Mouse (Mus musculus) frontal cortex, adult 2 months (tissue): ENCODE results near the gene 4921504E06Rik. TPM values are rescaled to one million over a fixed set of nuclear protein-coding genes. Genes with fewer than 3 reads are reported as not detected.
A peak's percentile ranks its signal among the peaks of the same experiment; 100 is the strongest.

Experiments used
- DNase-seq, 2 experiments: peaks; one replicate each; pipeline ENCODE4 v3.0.0; 2022; ENCODE audit warnings: low spot score in 1 of 2; ENCODE audit errors: extremely low spot score in 1 of 2
- polyA plus RNA-seq: library from polyadenylated mRNA; depleted of rRNA; stranded (reverse); fragments of >200 nt; gene quantifications from 2 replicates; pipeline ENCODE4 v1.2.3, GENCODE M21; 2012; rRNA removed

Gene 4921504E06Rik
- 0.08 TPM in 1 of 2 replicates, not detected in the other for polyA plus RNA-seq

DNA sequence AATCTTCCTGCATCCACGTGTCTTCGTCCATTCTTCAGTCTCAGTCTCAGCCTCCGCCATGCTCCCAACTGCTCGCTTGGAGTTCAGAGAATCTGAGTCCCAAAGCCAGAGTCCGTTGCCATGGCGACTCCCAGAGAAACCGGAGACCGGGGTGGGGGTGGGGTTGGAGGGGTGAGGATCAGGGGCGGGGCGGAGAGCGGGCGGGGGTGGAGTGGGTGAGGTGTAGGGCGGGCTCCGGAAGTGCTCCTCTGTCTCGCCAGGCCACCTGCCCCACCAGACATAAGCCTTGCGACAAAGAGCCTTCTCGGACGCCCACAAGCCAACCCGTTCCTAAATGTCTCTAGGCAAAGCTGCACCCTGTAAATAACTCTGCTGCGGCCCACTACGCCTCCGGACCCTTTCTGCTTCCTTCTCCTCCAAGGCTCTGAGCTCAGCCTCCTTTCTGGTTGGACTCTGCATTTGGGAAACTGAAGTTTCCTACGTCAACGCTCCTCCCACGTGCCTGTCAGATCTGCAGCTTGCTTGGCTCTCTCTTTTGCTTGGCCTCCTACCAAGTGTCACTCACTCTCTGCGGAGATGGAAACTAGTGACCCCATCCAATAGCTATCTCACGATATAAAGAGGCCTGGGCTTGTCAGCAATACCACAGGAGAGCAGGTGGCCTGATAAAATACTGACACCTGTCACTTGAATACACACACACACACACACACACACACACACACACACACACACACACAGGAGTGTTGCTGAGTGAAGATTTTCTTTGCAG, at the start of gene 4921504E06Rik:
TSS of gene 4921504E06Rik (minus strand) at position 94 of the 772 bp plus-strand sequence.
- peak; percentile 92 to 96 for DNase-seq

DNA sequence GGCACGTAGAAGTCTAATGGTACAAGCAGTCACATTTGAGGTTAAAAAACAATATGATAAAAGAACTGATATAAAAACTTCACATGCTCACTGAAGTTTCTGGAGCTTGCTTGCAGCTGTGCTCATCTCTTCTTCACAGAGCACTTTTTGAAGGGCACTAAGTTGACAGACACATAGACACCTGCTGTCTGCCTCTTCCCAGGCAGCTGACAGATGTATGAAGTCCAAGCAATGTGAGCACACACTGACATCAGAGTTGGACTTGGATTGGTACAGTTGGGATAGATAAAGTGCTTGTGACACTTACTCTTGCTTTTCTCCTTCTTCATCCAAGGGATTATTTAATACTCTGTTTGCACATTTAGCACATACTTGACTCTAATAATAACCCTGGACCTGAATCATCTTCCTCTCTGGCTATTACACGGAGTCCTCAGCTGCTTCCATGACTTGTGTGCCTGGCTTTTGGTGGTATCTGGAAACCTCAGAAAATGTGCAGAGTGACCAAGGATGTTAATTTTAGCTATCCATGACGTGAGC, 47.7 kb upstream of the 4921504E06Rik start:
- DNase-seq = no peak

DNA sequence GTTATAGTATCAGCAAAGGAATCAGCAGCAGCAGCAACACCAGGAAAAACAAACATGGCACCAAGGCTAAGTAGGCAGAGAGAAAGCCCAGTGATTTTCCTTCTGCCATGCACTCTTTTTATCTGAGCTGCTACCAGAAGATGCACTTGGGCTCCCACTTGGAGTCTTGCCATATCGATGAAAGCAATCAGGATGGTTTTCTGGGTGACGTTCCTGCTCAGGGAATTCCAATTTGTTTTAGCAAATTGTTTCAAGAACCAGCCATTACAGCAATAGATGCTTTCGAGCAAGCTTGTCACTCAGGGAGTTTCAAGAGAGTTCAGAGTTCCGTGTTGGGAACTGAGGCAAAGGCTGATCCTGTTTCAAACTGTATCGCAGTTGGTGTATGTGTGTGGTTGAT, 47.1 kb upstream of the 4921504E06Rik start:
- DNase-seq = no peak

GRCm38 (mm10) chr2:19599801-19600200, 46.1 kb upstream of the 4921504E06Rik start:
- DNase-seq = peak in 1 of 2 experiments; percentile 46

GRCm38 (mm10) chr2:19596988-19597387, 43.3 kb upstream of the 4921504E06Rik start:
- no peak for DNase-seq

GRCm38 (mm10) chr2:19596426-19596825, 42.7 kb upstream of the 4921504E06Rik start:
- no peak for DNase-seq

GRCm38 (mm10) chr2:19594856-19595255, 41.1 kb upstream of the 4921504E06Rik start:
- peak in 1 of 2 experiments; percentile 27 for DNase-seq

DNA sequence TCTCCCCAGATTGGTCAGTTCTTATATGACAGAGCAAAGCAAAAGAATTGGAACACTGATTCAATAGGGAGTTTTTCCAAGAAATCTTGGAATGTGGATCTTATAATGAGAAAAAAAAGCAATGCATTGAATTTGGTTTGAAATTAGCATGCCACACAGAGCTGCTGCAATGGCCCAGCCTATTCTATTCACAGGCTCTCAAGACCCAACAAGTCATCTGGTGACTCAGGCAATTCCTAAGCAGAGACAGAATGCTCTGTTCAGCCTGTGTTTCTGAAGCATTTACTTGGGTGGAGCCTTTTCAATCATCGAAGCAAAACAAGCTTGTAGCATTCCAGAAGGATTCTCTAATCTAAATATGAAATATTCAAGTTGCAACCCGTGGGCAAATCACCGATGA, 26.1 kb upstream of the 4921504E06Rik start:
- no peak for DNase-seq

DNA sequence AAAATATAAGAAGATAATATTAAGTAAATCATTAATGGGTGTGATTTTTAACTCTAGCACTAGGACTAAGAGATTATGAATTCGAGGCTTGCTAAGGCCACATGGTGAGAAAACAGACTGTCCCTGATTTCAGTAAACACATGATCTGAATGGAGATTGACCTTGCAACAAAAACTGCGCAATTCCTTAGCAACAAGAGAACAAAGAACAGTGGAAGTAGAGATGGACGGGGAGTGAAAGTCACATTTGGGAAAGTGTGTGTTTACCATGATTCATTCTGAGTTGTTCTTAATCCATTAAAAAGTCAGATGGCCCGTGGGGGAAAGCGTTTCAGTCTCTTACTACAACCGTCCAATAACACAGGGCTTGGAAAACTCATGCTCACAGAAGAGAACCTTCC, 25.5 kb upstream of the 4921504E06Rik start:
- no peak for DNase-seq

- DNase-seq = no peak
Observed at GRCm38 (mm10) chr2:19562114-19562829, 8.6 kb upstream of the 4921504E06Rik start.

- DNase-seq = no peak
Observed at GRCm38 (mm10) chr2:19560654-19561053, 6.9 kb upstream of the 4921504E06Rik start.

DNA sequence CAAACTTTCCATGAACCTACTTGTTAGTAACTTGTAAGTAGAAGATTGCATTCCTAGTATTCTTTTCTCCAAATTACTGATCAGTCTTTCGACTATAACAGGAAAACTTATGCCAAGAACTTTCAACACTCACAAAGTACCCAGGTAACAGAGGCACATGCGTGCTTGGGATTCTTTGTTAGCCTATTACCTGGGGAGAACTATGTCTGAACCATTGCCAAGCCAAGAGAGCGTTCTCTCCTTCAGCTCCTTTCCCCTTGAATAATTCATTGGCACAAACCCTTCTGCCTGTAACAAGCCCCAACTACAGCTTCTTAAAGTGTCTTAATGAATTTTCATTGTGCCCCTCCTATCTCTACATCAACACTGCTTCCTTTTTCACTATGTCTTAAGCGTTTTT, 6.4 kb upstream of the 4921504E06Rik start:
- no peak for DNase-seq

- no peak for DNase-seq
Observed at GRCm38 (mm10) chr2:19551396-19551795, 2.3 kb downstream of the 4921504E06Rik start.

DNA sequence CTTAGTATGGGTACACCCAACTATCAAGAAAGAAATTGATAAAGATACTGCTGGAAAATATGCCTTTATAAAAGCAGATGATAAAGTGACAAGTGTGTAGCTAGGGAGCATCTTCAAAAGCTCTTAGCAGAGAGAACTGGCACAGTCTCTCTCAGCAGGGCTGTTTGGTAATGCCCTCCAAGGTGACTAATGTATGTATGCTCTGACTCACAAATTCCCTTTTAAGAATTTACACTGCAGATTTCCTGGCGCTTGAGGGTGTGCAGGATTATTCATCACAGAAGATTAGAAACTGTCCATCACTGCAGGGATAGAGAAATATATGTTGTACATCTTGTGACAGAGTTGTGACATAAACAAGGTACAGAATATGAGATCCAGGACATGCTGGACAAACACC, 12.8 kb downstream of the 4921504E06Rik start:
- peak in 1 of 2 experiments; percentile 67 for DNase-seq

DNA sequence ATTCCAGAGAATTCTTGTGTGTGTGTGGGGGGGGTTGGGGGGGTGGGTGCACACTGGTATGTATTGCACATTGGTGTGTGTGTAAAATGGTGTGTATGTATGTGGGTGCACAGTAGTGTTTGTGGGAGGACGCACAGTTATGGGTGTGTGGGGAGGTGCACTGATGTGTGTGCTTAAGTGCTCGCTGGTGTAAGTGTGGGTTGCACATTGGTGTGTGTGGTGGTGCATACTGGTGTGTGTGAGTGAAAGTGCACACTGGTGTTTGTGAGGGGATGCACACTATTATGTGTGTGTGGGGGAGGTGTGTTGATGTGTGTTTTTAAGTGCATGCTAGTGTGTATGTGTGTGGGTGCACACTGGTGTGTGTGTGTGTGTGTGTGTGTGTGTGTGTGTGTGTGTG, 24.3 kb downstream of the 4921504E06Rik start:
- DNase-seq = no peak

- peak; percentile 45 to 93 for DNase-seq
Observed at GRCm38 (mm10) chr2:19528797-19529196, 24.9 kb downstream of the 4921504E06Rik start.

- DNase-seq = no peak
Observed at GRCm38 (mm10) chr2:19524071-19524470, 29.6 kb downstream of the 4921504E06Rik start.

- peak in 1 of 2 experiments; percentile 57 for DNase-seq
Observed at GRCm38 (mm10) chr2:19521662-19522061, 32.1 kb downstream of the 4921504E06Rik start.

DNA sequence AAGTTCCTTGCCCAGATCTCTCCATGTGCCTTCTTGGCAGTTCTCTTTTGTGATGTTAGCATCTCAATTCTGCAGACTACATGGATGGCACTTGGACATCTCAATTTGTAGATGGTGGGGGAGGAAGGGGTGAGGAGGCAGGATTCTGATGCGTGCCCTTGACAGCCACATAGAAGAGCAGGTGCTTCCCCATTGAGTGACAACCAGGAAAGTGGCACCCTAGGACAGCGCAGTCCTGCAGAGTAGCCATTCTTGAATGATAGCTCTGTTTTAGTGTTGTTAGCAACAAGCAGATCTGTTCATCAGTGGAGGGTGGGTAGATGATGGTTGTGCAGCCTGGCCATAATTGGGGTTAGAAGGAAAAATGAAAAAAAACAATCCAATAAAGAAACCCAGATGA, 33.1 kb downstream of the 4921504E06Rik start:
- no peak for DNase-seq

DNA sequence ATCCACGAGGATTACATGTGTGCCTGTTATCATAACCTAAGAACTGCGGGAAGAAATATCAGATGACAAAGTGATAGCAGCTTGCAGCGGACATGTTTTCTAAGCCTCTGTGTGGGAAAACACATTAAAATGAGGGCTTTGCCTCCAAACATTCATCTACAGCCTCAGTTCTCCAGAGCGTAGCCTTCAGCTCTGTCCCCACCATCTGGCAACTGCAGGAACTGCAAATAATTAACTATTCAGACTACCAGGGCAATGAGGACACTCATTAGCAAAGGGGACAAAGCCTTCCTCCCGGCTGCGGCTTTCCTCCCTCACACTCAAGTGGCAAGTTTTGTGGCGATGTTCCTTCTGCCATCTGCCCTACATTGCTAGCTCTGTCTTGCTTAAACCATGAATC, 33.9 kb downstream of the 4921504E06Rik start:
- peak; percentile 49 to 89 for DNase-seq

DNA sequence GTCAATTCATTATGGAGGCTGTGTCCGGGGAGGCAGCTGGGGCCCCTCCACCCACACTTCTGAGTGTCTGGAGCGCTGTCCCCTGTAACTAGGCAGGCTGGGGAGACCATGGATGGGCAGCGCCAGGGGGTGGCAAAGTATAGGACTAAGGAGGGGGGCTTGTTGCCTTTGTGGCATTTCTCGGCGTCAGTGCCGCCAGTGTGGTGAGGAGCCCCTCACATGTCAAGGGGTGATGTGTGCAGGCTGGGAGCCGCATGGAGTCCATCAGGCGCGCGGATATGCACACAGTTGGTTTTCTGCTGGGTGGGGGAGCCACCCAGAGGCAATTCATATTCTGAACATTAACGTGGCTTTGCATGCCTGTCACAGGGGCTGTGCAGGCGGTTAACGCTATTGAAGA, 35.8 kb downstream of the 4921504E06Rik start:
- DNase-seq = no peak
